Mouse (Mus musculus): ENCODE measurements at regions not wholly inside any gene's neighbourhood (a gene's known extent, or its start where the extent isn't known, plus 50 kb on each side); places are given as distances from the start of the nearest gene placed in this dataset.

- DNase-seq: no peak
These were observed 523.5 kb upstream of the Mpdz start for GRCm38 (mm10) chr4:81966054-81966623.

GRCm38 (mm10) chr4:81963112-81963511 lies 520.5 kb upstream of the Mpdz start:
- DNase-seq: no peak

DNA sequence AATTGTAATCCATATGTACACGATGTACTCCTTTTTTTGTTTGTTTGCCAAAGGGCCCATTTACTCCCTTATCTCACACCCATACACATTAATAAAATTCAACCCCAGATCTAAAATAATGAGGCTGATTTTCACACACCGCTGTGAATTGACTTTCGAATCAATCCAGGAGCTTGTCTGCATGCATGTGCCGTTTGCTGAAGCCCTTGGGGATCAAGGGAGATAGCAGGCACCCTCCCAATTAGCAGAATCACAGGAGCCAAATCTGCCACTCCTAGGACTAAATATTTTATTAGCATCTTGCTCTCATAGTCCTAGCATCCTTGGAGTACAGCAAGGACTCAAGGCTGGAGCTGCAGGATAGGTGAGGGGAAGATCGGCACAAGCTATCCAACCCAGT lies 520.0 kb upstream of the Mpdz start:
- no peak for DNase-seq

DNA sequence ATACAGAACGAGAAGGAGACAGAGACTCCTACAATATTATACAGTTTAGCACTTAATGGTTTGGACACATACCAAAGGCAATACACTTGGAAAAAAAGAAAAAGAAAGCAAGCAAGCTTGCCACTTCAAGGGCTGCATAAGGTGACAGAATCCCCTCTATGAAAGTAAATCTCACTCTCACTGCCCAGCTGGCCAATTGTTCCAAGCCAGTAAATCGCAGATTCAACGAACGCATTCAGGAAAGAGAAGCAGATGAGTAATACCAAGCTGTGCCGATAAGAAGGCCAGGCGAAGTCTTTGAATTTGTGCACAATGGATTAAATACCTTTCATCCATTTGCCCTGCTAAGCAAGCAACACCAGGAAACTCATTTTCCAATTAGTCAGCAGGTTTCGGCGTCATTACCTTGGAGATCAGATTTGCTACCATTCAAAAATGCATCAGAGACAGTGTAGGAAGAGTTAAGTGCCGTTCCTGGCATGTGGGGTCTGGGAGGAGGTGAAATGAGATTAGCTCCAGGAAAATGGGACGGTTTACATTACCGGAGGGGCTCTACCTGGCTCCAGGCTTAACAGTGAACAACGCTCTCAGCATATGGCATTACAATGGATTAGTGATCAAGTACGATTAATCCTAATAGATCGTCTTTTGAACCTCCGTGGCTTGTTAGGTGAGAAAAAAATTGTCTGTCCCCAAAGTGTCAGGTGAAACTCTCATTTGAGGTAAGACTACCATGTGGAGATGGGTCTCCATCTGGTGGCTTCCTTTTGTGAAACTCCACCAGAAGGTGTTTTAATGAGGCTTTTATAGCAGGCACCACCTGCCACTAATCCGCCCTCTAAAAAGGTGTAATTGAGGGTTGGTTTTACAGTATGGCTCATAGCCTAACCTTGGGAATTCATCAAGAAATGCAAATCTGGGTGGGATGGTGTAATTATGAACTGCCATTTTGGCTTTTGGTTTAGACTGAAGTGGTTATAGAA lies 518.2 kb upstream of the Mpdz start:
- DNase-seq: no peak

DNA sequence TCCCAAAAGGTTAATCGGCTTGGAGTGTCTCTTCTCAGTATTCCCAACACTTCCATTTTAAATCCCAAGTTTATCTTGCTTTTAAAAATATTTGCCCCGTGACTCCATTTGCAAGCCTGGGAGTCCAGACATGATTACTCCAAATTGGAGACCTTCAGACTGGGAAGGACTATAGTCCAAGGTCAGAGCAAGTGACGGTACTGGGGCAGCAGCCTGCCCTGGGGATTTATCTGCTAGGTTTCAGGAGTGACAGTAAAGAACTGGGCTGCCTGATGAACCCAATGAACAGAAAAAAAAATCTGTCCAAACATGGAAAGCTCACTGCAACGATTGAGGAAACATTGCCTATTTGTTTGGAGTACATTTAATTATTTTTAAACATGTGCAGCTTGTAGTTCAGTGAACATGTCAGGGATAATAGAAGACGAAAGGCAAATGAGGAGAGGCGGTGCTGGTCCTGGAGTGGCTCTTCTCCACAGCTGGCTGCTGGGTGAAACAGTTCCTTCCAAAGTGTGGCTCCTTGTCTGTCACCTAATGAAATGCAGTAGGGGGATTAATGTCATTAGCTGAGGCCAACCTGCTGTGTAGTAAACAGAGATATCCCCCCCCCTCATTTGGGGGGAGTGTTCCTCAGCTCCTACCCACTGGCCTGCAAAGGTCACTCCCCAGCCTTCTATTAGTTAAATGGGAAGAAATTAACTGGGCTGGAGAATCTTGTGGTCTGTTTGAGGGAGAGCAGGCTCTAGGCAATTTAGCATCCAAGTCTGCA lies 514.5 kb upstream of the Mpdz start:
- DNase-seq: peak; percentile 35 to 37

DNA sequence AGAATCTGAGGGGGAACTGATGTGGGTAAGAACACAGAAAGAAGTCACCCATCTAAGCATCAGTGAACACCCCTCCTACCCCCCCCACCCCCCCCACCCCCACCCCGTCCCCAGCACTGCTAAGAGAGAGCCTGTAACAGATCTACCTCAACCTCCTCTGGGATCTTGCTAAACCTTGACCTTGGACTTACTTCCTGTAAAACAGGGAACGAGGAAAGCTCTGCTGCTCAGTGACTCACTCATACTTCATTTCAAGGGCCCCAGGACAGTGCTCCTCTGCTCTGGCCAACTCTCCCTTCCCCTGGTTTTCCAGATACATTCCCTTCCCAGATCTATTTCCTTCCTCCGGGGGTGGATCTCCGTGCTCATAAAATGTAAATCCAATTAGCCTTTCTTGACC lies 510.4 kb upstream of the Mpdz start:
- peak; percentile 27 to 29 for DNase-seq

DNA sequence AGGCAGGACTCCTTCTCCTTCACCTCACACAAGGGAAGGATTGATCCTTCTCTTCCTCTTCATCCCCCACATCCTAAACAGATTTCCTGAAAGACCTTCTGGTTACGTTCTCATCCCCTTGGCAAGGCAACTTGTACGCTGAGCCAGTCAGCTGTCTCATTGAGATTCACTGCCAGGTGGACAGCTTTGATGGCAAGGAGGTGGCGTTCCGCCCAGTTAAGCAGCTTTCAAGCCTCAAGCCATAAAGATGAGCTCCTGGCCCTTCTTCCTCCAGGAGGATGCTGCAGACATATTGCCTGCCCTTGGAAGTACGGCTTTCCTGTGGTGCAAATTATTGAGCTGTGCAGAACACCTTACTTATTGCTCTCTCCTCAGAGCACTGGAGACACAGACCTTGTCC lies 494.8 kb upstream of the Mpdz start:
- no peak for DNase-seq

- DNase-seq: no peak
These were observed 488.3 kb upstream of the Mpdz start for GRCm38 (mm10) chr4:81930956-81931355.

DNA sequence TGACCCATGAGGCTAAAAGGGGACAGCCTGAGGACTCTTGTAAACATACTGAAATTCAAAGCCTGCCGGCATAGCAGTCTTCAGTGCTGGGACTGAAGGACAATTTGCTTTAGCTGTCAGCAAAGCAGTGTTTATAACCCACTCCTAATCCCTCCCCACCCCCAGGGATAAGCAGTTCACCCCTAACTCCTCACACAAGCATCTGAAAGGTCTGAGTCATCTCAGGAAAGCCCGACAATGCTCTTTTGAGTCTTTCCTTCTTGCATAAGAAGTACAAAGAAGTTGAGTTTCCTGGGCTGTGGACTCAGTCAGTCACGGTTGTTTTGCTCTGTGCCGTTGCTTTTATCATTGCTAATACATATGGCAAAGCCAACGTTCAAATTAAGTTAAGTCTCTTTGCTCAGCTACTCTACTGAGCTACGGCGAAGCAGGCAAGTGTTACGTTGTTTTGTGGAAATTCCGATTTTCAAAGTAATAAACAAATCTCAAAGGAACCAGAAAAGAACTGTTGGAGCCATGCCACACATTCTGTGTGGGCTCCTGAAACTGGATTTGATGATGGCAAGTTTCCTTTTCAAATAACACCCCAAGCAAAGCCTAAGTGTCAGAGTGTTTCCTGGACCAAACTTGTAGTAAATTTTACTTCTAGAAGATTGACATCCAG lies 486.1 kb upstream of the Mpdz start:
- no peak for DNase-seq

DNA sequence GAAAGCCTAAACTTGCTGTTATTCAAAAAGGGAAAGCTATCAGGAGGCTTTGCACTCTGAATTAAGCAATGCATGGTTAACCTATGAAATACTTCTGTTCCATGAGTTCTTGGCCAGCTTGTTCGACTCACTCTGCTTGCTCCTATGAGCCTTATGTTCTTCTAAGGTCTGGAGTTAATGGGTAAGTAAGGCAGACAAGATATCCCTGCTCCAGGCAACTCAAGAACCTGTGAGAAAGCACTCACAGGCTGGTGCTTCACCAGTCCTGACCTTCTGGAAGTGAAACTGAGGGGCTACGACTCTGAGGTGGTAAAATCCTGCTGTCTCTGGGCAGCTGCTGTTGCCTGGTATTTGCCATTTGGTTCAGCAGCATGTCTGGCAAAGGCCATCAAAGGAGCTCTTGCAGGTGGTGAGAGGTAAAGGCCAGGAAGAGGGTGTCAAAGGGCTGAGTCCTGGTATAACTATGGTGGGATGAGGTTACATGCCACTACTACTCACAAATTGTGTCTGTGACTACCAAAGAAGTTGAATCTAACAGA lies 484.6 kb upstream of the Mpdz start:
- no peak for DNase-seq

DNA sequence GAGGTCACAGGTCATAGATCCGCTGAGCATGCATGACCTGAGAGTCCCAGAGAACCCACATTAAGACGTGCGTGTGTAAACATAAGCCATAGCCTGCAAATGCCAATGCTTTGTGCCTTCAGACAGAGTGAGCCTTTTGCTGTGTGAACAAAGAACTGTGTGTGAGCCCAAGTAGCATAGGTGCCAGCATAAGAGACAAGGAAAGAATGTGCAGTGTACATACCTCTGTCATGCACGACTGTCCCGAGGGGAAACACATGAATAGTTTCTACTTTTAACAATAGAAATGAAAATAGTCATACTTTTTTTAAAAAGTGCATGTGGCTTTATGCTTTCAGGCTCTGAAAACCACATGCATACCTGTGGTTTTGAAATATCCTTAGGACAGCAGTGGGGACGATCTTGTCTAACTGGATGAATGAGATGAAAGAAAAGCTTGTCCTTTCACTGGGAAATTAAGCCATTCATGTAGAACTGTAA lies 484.1 kb upstream of the Mpdz start:
- DNase-seq: no peak

DNA sequence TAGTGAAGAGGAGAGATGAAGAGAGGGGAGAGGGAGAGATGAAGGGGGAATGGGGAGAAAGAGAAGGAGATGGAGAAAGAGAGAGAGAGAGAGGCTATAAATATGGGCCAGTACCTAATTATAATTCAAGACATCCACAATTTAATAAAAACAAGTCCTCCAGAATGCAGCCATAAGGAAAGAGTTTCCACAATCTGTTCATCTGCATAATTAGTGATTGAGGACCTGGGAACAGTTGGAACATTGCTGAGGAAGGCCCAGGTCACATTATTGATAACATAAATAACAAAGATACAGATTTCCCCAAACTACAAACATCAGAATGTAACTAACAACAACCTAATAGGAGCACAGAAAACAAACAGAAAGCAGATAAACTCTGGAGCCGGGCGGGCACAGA lies 483.0 kb upstream of the Mpdz start:
- no peak for DNase-seq

- DNase-seq: no peak
These were observed 481.5 kb upstream of the Mpdz start for GRCm38 (mm10) chr4:81924120-81924519.

DNA sequence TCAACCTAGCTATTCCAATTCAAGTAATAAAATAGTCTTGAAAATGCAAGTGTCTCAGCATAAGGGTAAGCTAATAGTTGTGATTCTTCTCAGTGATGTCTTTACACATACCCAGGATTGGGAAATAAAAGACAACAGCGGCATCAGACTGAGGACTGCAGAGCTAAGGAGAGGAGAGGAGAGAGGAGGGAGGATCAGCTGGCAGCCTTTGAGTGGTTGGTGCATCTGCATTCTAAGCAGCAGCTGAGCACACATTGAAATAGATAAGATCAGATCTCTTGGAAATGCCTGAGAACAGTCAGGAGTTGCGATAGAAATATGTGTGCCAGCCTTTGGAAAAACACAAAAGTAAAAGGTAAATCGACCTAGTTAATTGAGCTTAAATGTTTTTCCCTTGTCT lies 480.3 kb upstream of the Mpdz start:
- DNase-seq: no peak

GRCm38 (mm10) chr4:81914971-81915370 lies 472.4 kb upstream of the Mpdz start:
- DNase-seq: no peak

- peak in 1 of 2 experiments; percentile 20 for DNase-seq
These were observed 470.7 kb upstream of the Mpdz start for GRCm38 (mm10) chr4:81913296-81913695.

GRCm38 (mm10) chr4:81912653-81913052 lies 470.0 kb upstream of the Mpdz start:
- DNase-seq: no peak

- DNase-seq: peak in 1 of 2 experiments; percentile 11
These were observed 457.4 kb upstream of the Mpdz start for GRCm38 (mm10) chr4:81899961-81900540.

DNA sequence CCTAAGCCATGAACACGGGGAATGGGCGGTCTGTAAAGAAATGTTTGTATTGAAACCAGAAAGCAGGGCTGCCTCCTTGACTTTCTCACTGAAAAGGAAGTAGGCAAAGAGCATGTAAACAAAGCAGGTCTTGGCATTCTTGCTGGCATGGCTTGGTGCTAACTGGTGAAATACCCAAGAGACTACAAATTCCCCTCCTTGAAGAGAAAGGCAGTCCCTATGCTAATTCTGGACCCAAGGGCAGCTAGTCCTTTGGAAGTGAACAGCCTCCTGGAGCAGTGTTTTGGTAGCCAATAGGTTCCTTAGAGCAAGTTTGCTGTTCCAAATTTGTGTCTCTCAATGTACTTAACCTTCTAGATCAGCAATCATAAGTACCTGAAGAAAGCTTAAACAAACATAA lies 456.0 kb upstream of the Mpdz start:
- DNase-seq: peak in 1 of 2 experiments; percentile 5

GRCm38 (mm10) chr4:81897451-81897850 lies 454.8 kb upstream of the Mpdz start:
- no peak for DNase-seq

DNA sequence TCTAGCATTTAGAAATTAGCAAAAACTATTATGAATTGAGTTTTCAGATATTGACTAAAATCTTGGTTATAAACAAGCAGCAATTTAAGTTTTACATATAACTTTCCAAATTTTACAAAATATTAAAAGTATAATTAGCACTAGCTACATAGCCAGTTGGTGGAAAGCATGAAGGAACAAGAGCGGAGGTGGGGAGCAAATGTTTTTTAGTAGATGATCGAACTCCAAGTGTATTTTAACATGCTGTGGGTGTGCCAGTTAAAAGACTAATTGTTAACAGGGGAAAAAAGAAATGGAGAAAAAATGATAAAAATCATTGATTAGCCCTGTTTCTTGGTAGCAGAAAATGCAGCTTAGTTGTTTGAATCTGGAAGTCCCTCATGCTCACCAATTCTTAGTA lies 426.3 kb upstream of the Mpdz start:
- no peak for DNase-seq
